Mouse (Mus musculus): ENCODE data around the gene Vps13a.

DNA sequence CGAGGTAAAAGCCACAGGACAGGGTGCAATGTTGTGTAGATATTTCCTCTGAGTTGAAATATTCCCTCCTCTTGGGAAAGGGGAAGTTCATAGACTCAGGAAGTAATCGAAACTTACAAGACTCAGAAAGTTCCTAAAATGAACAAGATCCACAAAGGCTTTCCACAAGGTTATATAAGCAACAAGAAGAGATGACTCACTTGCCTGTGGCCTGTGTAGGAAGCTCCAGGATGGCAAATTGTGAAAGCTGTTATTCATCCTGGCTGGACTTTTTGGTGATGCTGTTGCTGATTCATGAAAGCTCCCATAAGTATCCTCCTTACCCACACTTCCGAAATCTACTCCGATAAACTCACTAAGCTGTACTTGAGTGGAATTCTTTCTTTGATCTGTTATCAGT lies 17.2 kb upstream of the Vps13a start:
- TF ChIP-seq CTCF (IDR thresholded peaks at IDR 0.05 in 2 of 3, conservative IDR thresholded peaks at IDR 0.05 in 1 of 3; ENCODE audit: control insufficient read depth in 1 of 3, insufficient read depth in 1 of 3, low read depth in 2 of 3, low read length in 3 of 3, poor library complexity in 1 of 3, severe bottlenecking in 1 of 3) (no peak), POLR2AphosphoS5 (IDR thresholded peaks at IDR 0.05; ENCODE audit: borderline replicate concordance, low read depth, low read length) (no peak), CHD1 (IDR thresholded peaks at IDR 0.05; ENCODE audit: low read depth, low read length) (no peak), POLR2A (IDR thresholded peaks at IDR 0.05; ENCODE audit: control insufficient read depth in 1 of 2, insufficient read depth in 1 of 2, low read depth in 1 of 2, low read length in 2 of 2, poor library complexity in 1 of 2) (no peak), UBTF (IDR thresholded peaks at IDR 0.05; ENCODE audit: borderline replicate concordance, insufficient read depth, low read depth, low read length) (no peak), CHD2 (IDR thresholded peaks at IDR 0.05; ENCODE audit: low read length) (no peak), MAX (IDR thresholded peaks at IDR 0.05; ENCODE audit: low read length) (no peak), MAFK (IDR thresholded peaks at IDR 0.05; ENCODE audit: borderline replicate concordance, low read depth, low read length) (no peak), ZNF384 (IDR thresholded peaks at IDR 0.05; ENCODE audit: low read depth, low read length) (no peak)
